Mouse (Mus musculus) heart, postnatal 10 days (tissue): ENCODE data around the gene Cwc22. TPM values are rescaled to one million over a fixed set of nuclear protein-coding genes. Genes with fewer than 3 reads are reported as not detected.

Experiments used
- DNase-seq, 2 experiments: peaks; one replicate each; pipeline ENCODE4 v3.0.0; 2021
- intact Hi-C: fragments of 180-260 bp; cut with DNase I; formaldehyde crosslinking; loops from one replicate; pipeline ENCODE4 v1.15.1; 2025
- total RNA-seq, 2 experiments: library from RNA; stranded (reverse); gene quantifications; 2 replicates each; pipeline ENCODE4 v1.2.3; 2021

Gene Cwc22
- total RNA-seq, 2 experiments from 2014 or later = 18.2 to 21.4 TPM

- intact Hi-C loops = no loop called here
- no peak for DNase-seq
Observed at GRCm38 (mm10) chr2:77928352-77928751, 17.8 kb downstream of the Cwc22 start.

- intact Hi-C loops = no loop called here
Observed at GRCm38 (mm10) chr2:77926468-77926867, 19.7 kb downstream of the Cwc22 start.

GRCm38 (mm10) chr2:77925997-77926396 lies 20.2 kb downstream of the Cwc22 start:
- DNase-seq = no peak
- intact Hi-C loops = no loop called here

More at GRCm38 (mm10) chr2:77926468-77926867, 19.7 kb downstream of the Cwc22 start:
- DNase-seq = no peak

DNA sequence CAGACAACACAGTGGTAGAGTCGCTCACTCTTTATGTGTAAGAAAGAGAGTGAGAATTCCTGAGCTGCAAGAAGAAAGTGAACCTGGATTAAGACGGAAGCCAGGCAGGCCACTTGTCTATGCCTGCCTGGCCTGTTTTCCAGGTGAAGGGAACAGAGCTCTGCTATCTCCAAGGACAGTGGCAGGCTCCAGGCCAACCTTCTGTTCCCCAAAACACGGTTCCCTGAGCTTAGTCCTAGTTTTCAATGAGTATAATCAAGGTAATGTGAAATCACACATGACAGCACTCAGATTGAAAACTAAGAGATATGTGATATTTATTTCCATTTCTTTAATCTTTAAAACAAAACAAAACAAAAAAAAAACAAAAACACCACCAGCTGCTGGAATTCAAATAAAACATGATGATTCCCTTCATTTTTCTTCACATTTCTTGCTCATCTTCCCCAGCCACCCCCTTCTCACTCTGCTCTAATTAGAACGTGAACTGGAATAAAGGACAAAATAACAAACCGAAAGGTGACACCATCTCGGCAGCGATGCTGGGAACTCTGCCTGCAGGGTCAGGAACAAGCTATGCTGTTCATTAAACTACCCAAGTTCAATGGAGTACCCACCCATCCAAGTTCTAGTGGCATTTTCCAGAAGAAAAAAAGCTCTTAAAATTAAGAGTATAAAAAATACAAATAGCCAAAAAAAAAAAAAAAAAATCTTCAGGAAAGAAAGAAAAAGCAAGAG lies 20.8 kb downstream of the Cwc22 start:
- no peak for DNase-seq
- intact Hi-C loops = no loop called here

DNA sequence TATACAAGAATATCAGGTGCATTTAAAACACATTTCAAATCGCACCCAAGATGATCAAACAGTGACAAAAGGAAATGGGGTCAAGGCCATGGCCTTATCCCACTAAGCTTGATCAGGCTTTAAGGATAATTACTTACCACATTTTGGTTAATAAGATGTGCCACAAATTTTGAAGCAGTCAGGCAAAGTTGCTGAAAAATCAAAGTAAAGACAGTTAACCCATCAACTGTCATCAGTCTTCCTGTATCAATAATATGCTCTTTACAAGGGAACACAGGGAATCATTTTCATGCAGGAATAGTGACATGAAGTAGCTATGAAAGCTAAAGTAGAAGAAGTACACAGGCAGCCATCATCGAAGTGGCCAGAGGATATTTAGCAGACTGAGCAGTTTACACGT lies 22.2 kb downstream of the Cwc22 start:
- intact Hi-C loops = no loop called here
- no peak for DNase-seq

DNA sequence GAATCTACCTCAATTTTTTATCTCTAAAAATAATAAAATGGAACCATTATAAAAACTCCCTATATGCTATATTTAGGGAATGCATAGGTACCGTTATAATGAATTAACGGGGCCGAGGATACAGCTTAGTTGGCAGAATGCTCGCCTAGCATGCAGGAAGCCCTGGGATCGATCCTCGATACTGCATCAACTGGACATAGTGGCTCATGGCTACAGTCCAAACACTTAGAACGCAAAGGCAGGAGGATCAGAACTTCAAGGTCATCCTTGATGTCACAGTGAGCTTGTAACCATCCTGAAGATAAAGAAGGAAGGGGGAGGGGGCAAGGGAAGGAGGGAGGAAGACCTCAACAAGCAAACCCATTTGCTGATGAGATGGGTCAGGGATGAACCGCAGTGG lies 23.0 kb downstream of the Cwc22 start:
- intact Hi-C loops = no loop called here
- DNase-seq = no peak

- intact Hi-C loops = no loop called here
Observed at GRCm38 (mm10) chr2:77921307-77921706, 24.9 kb downstream of the Cwc22 start.

GRCm38 (mm10) chr2:77920621-77921020 lies 25.6 kb downstream of the Cwc22 start:
- intact Hi-C loops = no loop called here
- DNase-seq = no peak

More at GRCm38 (mm10) chr2:77921307-77921706, 24.9 kb downstream of the Cwc22 start:
- no peak for DNase-seq

DNA sequence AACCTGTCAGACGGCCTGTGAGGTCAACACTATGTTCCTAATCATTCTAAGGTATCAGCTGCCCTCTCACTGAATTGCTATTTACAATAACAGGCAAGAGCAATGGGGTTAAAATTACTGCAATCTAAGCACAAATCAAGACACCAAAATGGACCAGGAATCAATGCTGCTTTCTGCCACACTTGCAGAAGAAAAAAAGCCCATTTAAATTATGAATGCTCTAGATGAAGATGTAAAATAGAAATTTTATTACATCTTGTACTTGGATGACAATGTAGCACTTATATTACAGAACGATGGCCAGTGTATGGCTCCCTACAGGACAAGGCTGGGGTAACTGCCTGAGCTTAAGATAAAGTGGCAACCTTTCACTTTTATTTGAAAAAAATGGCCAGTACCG lies 27.7 kb downstream of the Cwc22 start:
- no peak for DNase-seq
- intact Hi-C loops = no loop called here

- intact Hi-C loops = no loop called here
- DNase-seq = no peak
Observed at GRCm38 (mm10) chr2:77918006-77918405, 28.2 kb downstream of the Cwc22 start.

GRCm38 (mm10) chr2:77917360-77917734 lies 28.8 kb downstream of the Cwc22 start:
- intact Hi-C loops = no loop called here
- DNase-seq = no peak

DNA sequence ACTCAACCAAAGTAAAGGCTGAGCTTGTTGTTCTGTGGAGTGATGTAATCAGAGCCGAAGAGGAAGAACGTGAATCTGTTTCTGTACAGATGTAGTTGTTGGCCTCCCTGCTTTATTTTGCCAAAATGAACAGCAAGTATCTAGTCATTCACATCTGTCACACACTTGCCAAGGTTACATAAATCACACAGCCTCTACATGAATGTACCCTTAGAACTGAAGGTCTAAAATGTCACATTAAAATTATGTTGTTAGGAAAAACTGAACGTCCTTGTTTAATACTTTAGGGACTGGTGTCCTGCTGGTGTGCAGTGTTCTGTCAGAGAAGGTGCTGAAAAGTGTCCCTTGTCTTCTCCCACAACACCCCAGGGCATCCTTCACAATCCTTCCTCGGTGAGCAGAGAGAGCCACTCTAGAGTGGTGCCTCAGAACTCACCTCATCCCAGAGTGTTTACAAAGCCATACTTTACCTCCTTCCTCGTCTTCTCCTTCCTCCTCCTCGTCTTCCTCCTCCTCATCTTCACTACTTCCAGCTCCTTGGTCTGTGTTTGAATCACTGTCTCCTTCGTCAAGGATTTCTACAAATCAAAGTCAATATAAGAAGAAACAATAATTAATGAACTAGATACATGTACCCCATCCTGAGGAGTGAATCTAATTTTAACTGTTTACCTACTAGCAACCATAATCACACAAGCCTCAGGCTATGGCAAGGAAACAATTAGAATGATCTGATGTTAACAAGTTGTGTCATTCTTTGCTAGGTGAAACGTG lies 29.4 kb downstream of the Cwc22 start:
- intact Hi-C loops = no loop called here
- no peak for DNase-seq

- no peak for DNase-seq
Observed at GRCm38 (mm10) chr2:77915187-77915586, 31.0 kb downstream of the Cwc22 start.

GRCm38 (mm10) chr2:77913628-77914027 lies 32.5 kb downstream of the Cwc22 start:
- DNase-seq = no peak
- intact Hi-C loops = no loop called here

More at GRCm38 (mm10) chr2:77915187-77915586, 31.0 kb downstream of the Cwc22 start:
- intact Hi-C loops = no loop called here

- no peak for DNase-seq
- intact Hi-C loops = no loop called here
Observed at GRCm38 (mm10) chr2:77912197-77912596, 34.0 kb downstream of the Cwc22 start.

GRCm38 (mm10) chr2:77911452-77911851 lies 34.7 kb downstream of the Cwc22 start:
- no peak for DNase-seq
- intact Hi-C loops = no loop called here

GRCm38 (mm10) chr2:77910216-77910615 lies 36.0 kb downstream of the Cwc22 start:
- DNase-seq = no peak
- intact Hi-C loops = no loop called here

DNA sequence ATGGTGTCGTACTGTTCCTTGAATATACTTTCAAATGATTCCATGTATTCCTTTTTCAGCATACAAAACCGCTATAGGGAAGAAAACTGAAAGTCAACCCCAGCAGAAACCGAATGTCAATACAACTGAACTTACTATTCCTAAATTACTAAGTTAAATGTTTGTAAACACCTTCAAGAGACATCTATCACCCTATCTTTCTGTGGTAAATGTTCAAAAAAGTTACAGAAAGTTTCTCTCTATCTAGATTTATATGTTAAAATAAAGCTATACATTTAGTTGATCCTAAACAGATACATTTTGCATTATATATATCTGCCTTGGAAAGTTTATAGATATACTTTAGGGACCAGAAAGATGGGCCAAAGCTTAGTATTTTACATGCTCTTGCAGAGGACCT lies 39.0 kb downstream of the Cwc22 start:
- intact Hi-C loops = loop anchor here (5.0 kb wide), 1 partner anchor 110 kb away; no protein-coding TSS in a partner anchor
- no peak for DNase-seq

- DNase-seq = no peak
- intact Hi-C loops = loop anchor here (5.0 kb wide), 1 partner anchor 108 kb away; no protein-coding TSS in a partner anchor
Observed at GRCm38 (mm10) chr2:77905023-77905422, 41.2 kb downstream of the Cwc22 start.

DNA sequence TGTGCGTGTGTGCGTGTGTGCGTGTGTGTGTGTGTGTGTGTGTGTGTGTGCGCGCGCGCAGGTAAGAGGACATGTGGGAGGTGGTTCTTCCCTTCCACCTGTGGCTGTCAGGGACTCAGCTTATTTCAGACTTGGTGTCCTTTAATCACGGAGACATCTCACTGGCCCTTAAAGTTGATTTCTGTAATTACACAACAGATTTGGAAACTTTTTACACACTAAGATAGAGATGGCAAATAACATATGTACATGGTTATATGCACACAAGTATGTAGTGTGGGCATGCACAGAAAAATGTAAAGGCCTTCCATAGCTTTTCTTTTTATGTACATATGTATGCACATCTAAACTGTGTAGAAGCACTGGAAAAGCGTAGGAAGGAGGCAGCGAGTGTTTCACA lies 41.7 kb downstream of the Cwc22 start:
- no peak for DNase-seq
- intact Hi-C loops = no loop called here

GRCm38 (mm10) chr2:77903979-77904378 lies 42.2 kb downstream of the Cwc22 start:
- no peak for DNase-seq
- intact Hi-C loops = no loop called here

DNA sequence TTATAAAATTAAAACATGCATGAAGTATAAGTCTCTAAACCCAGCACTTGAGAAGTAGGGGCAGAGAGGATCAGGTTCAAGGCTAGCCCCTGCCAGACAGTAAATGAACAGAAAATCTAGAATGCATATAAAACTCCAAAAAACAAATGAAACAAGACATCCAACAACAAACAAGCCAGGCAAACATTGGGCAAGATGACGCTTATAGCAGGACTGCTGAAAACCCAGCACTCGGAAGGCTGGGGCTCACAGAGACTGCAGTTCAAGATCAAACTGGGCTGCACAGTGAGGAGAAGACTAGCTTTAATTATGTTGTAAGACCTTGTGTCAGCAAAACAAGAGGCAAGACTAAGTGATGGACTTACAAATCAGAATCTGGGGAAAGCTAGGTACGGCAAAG lies 43.1 kb downstream of the Cwc22 start:
- intact Hi-C loops = no loop called here
- no peak for DNase-seq
